Mouse (Mus musculus) CH12.LX (cell line): ENCODE measurements around the gene Tti1. TPM values are rescaled to one million over a fixed set of nuclear protein-coding genes. Genes with fewer than 3 reads are reported as not detected.

ENCODE experiments used
- DNase-seq: peaks from one replicate; pipeline ENCODE4 v3.0.0-alpha.2; 2013; ENCODE audit errors: extremely low read depth
- H3K27ac ChIP-seq: 2 replicates; pipeline ENCODE4 v1.5.1; 2012; ENCODE audit warnings: low read depth, mild to moderate bottlenecking, control low read depth, moderate library complexity; ENCODE audit not compliant: insufficient read depth
- H3K27me3 ChIP-seq: replicated peaks from 2 replicates; pipeline ENCODE3; 2012; ENCODE audit warnings: inconsistent platforms
- H3K36me3 ChIP-seq, 2 experiments: replicated peaks in 1 of 2; 2 replicates each; pipeline versions ENCODE3 to v1.6.1; 2012; ENCODE audit warnings: inconsistent platforms in 1 of 2, low read length in 1 of 2, mild to moderate bottlenecking in 1 of 2, mixed read lengths in 1 of 2, moderate library complexity in 1 of 2; ENCODE audit not compliant: control insufficient read depth in 1 of 2, insufficient read depth in 1 of 2
- H3K4me1 ChIP-seq, 2 experiments: 2 replicates each; pipeline ENCODE4 v1.6.1; 2012; ENCODE audit warnings: inconsistent platforms in 1 of 2, moderate library complexity in 1 of 2; ENCODE audit not compliant: insufficient read depth in 2 of 2, control insufficient read depth in 1 of 2
- H3K4me2 ChIP-seq: 2 replicates; pipeline ENCODE4 v1.6.1; 2012; ENCODE audit warnings: low read depth, mild to moderate bottlenecking, control low read depth; ENCODE audit not compliant: poor library complexity, insufficient read depth, severe bottlenecking
- H3K4me3 ChIP-seq, 3 experiments: fragments of 150-350 bp in 1 of 3; sonication (generic) in 1 of 3; replicated peaks in 1 of 3; 2 replicates each; pipeline versions ENCODE3 to v1.5.1; 2011 to 2012; ENCODE audit warnings: low read depth in 2 of 3, low read length in 2 of 3, mild to moderate bottlenecking in 2 of 3, moderate library complexity in 2 of 3, control low read depth in 1 of 3, improper control_type of control experiment in 1 of 3, inconsistent platforms in 1 of 3, mixed read lengths in 1 of 3; ENCODE audit not compliant: poor library complexity in 1 of 3
- H3K79me2 ChIP-seq: replicated peaks from 2 replicates; pipeline ENCODE4 v1.6.1; 2012; ENCODE audit warnings: mild to moderate bottlenecking, moderate library complexity; ENCODE audit not compliant: control insufficient read depth, poor library complexity, insufficient read depth, severe bottlenecking; ENCODE audit errors: extremely low read depth
- H3K9ac ChIP-seq: 2 replicates; pipeline ENCODE4 v1.6.1; 2012; ENCODE audit warnings: low read depth, mild to moderate bottlenecking, control low read depth, moderate library complexity; ENCODE audit not compliant: insufficient read depth
- H3K9me3 ChIP-seq: replicated peaks from 2 replicates; pipeline ENCODE3; 2012; ENCODE audit warnings: low read length, inconsistent platforms, mixed read lengths
- BHLHE40 ChIP-seq: IDR thresholded peaks from 2 replicates; pipeline ENCODE4 v1.6.1; 2011; ENCODE audit warnings: mild to moderate bottlenecking, low read depth, low read length, improper control_type of control experiment
- CHD2 ChIP-seq: IDR thresholded peaks from 2 replicates; pipeline ENCODE4 v1.6.1; 2011; ENCODE audit warnings: low read length, improper control_type of control experiment
- CTCF ChIP-seq, 2 experiments: IDR thresholded peaks in 1 of 2; conservative IDR thresholded peaks in 1 of 2; 2 replicates each; pipeline ENCODE4 v1.5.1; 2011 to 2012; ENCODE audit warnings: low read depth in 2 of 2, low read length in 2 of 2, improper control_type of control experiment in 1 of 2, inconsistent platforms in 1 of 2, mild to moderate bottlenecking in 1 of 2, moderate library complexity in 1 of 2
- ETS1 ChIP-seq: conservative IDR thresholded peaks from 2 replicates; pipeline ENCODE4 v1.6.1; 2012; ENCODE audit warnings: low read depth, mild to moderate bottlenecking, inconsistent platforms, low read length, improper control_type of control experiment, moderate library complexity
- KAT2A ChIP-seq: IDR thresholded peaks from 2 replicates; pipeline ENCODE4 v1.6.1; 2012; ENCODE audit warnings: low read length, improper control_type of control experiment, inconsistent platforms; ENCODE audit not compliant: insufficient replicate concordance
- MAFK ChIP-seq: IDR thresholded peaks from 2 replicates; pipeline ENCODE4 v1.6.1; 2011; ENCODE audit warnings: low read length, improper control_type of control experiment; ENCODE audit not compliant: insufficient replicate concordance
- MAZ ChIP-seq: IDR thresholded peaks from 2 replicates; pipeline ENCODE4 v1.6.1; 2012; ENCODE audit warnings: low read depth, mild to moderate bottlenecking, inconsistent platforms, low read length, improper control_type of control experiment, moderate library complexity
- MYC ChIP-seq: IDR thresholded peaks from 2 replicates; pipeline ENCODE4 v1.6.1; 2011; ENCODE audit warnings: low read depth, mild to moderate bottlenecking, improper control_type of control experiment, low read length
- RAD21 ChIP-seq: IDR thresholded peaks from 2 replicates; pipeline ENCODE4 v1.6.1; 2011; ENCODE audit warnings: low read depth, mild to moderate bottlenecking, low read length, improper control_type of control experiment, moderate library complexity
- SMC3 ChIP-seq: IDR thresholded peaks from 2 replicates; pipeline ENCODE4 v1.6.1; 2011; ENCODE audit warnings: low read depth, low read length, improper control_type of control experiment
- TCF12 ChIP-seq: IDR thresholded peaks from 2 replicates; pipeline ENCODE4 v1.6.1; 2014; ENCODE audit warnings: low read depth, mild to moderate bottlenecking, inconsistent platforms, low read length, improper control_type of control experiment
- ZNF384 ChIP-seq: IDR thresholded peaks from 2 replicates; pipeline ENCODE4 v1.6.1; 2012; ENCODE audit warnings: low read depth, low read length, improper control_type of control experiment, inconsistent platforms
- dilution Hi-C: fragments of 300-500 bp; cut with MboI; formaldehyde crosslinking; loops from 2 replicates; pipeline ENCODE4 v1.14.3; 2020; ENCODE audit warnings: low sequenced_read_pairs; ENCODE audit not compliant: extremely low pct_unique_long_range_greater_than_20kb, extremely low pct_ligation_motif_present
- in situ Hi-C: fragments of 300-500 bp; cut with MboI; formaldehyde crosslinking; loops from 3 replicates; pipeline ENCODE4 v1.14.3; 2019; ENCODE audit warnings: low sequenced_read_pairs, low pct_ligation_motif_present, low pct_unique_long_range_greater_than_20kb, mixed read lengths
- polyA plus RNA-seq: library from polyadenylated mRNA; unstranded; fragments of >175 nt; gene quantifications from 2 replicates; pipeline ENCODE4 v1.2.1, GENCODE M21; 2012; ENCODE audit warnings: low read depth; ENCODE audit not compliant: insufficient read length
- total RNA-seq, 2 experiments: library from RNA; depleted of rRNA; stranded (reverse); fragments of 300-350 nt in 1 of 2; fragments of >200 nt in 1 of 2; gene quantifications; 2 replicates each; pipeline ENCODE4 v1.2.3; 2012 to 2014

Gene Tti1
- total and polyA plus RNA-seq, 3 experiments = 19.7 to 27.2 (median 19.8) TPM

GRCm38 (mm10) chr2:158048718-158049117 is 20.5 kb upstream of the Tti1 start:
- no peak overlapping the region for H3K27ac ChIP-seq
- TF ChIP-seq ETS1 = no peak
- H3K27me3 ChIP-seq = no peaks in the 10 kb centered on the region
- no peaks in the 10 kb centered on the region; a peak in 1 of 4 replicates for H3K4me1 ChIP-seq
- no peak overlapping the region for H3K4me3 ChIP-seq
- no peak overlapping the region for H3K4me2 ChIP-seq
- dilution Hi-C loops = no loop called here
- H3K79me2 ChIP-seq = no peaks in the 10 kb centered on the region
- no peak for DNase-seq
- in situ Hi-C loops = no loop called here
- peaks cover 48 to 71% of the 10 kb centered on the region in 2 experiments for H3K36me3 ChIP-seq
- no peak overlapping the region for H3K9ac ChIP-seq
- no peaks in the 10 kb centered on the region for H3K9me3 ChIP-seq

DNA sequence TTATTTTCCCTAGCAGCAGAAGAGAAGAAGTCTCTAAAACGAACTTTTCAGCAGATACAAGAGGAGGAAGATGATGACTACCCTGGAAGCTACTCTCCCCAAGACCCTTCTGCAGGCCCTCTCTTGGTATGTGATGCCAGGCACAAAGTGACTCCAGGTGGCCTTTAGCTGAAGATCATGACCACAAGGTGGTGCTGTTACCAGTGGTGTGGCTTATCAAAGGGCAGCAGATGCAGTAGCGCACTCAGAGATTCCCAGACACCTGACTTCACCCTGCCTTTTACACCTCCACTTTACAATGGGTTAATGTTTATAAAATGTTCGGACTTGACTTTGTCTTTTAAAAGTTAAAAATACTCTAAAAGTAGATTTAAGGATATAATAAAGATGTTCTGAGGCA is 19.7 kb upstream of the Tti1 start:
- dilution Hi-C loops = no loop called here
- no peak overlapping the region for H3K4me3 ChIP-seq
- in situ Hi-C loops = no loop called here
- H3K4me1 ChIP-seq = no peaks in the 10 kb centered on the region; a peak in 1 of 4 replicates
- no peaks in the 10 kb centered on the region for H3K9me3 ChIP-seq
- no peak overlapping the region for H3K4me2 ChIP-seq
- H3K79me2 ChIP-seq = no peaks in the 10 kb centered on the region
- peaks cover 53 to 78% of the 10 kb centered on the region in 2 experiments for H3K36me3 ChIP-seq
- no peak overlapping the region for H3K9ac ChIP-seq
- no peak overlapping the region for H3K27ac ChIP-seq
- TF ChIP-seq TCF12 (no peak), BHLHE40 (no peak), SMC3 (peak; percentile 66), MAZ (no peak), KAT2A (no peak), MYC (no peak), RAD21 (peak; percentile 49), CHD2 (no peak), CTCF (conservative IDR thresholded peaks at IDR 0.05 in 1 of 2, IDR thresholded peaks at IDR 0.05 in 1 of 2; ENCODE audit: low read depth in 2 of 2, low read length in 2 of 2) (peak; percentile 43 to 69), ZNF384 (no peak)
- no peaks in the 10 kb centered on the region for H3K27me3 ChIP-seq
- peak; percentile 51 for DNase-seq

GRCm38 (mm10) chr2:158046186-158046585 is 18.0 kb upstream of the Tti1 start:
- dilution Hi-C loops (no loop called here), in situ Hi-C loops (no loop called here)
- Histone ChIP-seq H3K27ac (no peak overlapping the region), H3K27me3 (no peaks in the 10 kb centered on the region), H3K79me2 (no peaks in the 10 kb centered on the region), H3K4me3 (no peak overlapping the region), H3K4me1 (no peaks in the 10 kb centered on the region; a peak in 1 of 4 replicates), H3K4me2 (no peak overlapping the region), H3K9me3 (no peaks in the 10 kb centered on the region), H3K9ac (no peak overlapping the region), H3K36me3 (peaks cover 39 to 83% of the 10 kb centered on the region in 2 experiments)
- no peak for DNase-seq
- no peak for TF ChIP-seq MAZ
- peak; percentile 61; the same call in 1 of the 2 replicates for TF ChIP-seq MAFK
